ENCODE assay signal across 13 mouse cellular contexts in the genomic region with DNA sequence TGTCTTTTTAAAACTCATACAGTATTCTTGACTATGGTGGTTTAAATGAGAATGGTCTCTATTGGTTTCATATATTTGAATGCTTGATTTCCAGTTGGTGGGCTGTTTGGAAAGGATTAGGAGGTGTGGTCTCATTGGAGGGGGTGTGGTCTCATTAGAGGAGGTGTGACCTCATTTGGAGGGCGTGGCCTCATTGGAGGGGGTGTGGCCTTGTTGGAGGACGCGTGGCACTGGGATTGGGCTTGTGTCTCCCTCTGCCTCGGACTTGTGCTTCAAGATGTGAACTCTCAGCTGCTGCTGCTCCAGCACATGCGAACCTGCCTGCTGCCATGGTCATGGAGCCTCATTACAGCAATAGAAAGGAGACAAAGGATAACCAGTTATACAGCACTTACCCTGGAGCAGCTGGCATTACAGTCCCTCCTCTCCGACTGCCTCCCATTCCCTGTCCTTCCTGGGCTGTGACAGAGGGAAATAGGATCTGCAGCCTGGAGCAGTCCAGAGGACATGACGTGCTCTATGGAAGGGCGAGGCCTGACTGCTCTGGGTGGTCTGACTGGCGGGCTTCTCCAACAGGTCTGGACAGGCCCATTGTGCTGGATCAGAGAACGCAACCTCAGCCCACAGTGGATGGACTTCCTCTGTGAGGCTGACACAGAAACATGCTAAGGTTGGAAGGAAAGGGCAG. TPM values are rescaled to one million over a fixed set of nuclear protein-coding genes. Genes with fewer than 3 reads are reported as not detected.
A peak's percentile ranks its signal among the peaks of the same experiment; 100 is the strongest.
DNase-seq lines count a peak whose midpoint lies in the region; ATAC-seq and TF ChIP-seq lines count a peak whose summit lies in the region.
"Had no signal": no experiment of that assay in that cellular context is flagged by ENCODE, and none has a peak within 500 bp of the region (broad histone marks: within the 10 kb centered on the region; RNA-seq: fewer than 3 reads in every experiment).

No protein-coding gene starts in this region.

- H3K27ac ChIP-seq in heart, adult 2 months = no peak overlapping the region
- H3K27ac ChIP-seq in liver, postnatal 0 days (ENCODE audit: low read depth) = no peak overlapping the region
- H3K27ac ChIP-seq in liver, embryonic 12.5 days = no peak overlapping the region
- H3K27ac ChIP-seq in embryonic facial prominence, embryonic 12.5 days = no peak overlapping the region
- H3K27ac ChIP-seq: intestine, embryonic 15.5 days; liver, embryonic 14.5 days had no signal

- intact Hi-C loops in heart, adult 2 months (cut with DNase I) = no loop called here
- intact Hi-C loops in left cerebral cortex, postnatal 36 days (cut with DNase I) = no loop called here

- no peak for TF ChIP-seq EP300 in heart, adult 2 months (IDR thresholded peaks at IDR 0.05; ENCODE audit: insufficient read depth, low read depth, low read length)
- TF ChIP-seq EP300 in liver, postnatal 0 days (IDR thresholded peaks at IDR 0.05; ENCODE audit: low read depth) = no peak

- peak; percentile 87 for DNase-seq in heart, adult 11 months
- DNase-seq in heart, adult 2 months = no peak
- DNase-seq in liver, postnatal 0 days = peak; percentile 46
- DNase-seq in ES-CJ7 (ENCODE audit: low read depth, low spot score) = peak; percentile 88
- DNase-seq in left cerebral cortex, postnatal 36 days (ENCODE audit: low spot score in 2 of 2) = no peak
- no peak for DNase-seq in spleen, adult 18-20 months
- DNase-seq: cerebellum, adult 11-12 months; gastrocnemius, postnatal 36 days; layer of hippocampus, postnatal 36 days had no signal

- peaks cover 6% of the 10 kb centered on the region for H3K4me1 ChIP-seq in heart, adult 2 months (ENCODE audit: control insufficient read depth, insufficient read depth, low read length)
- H3K4me1 ChIP-seq in liver, postnatal 0 days (ENCODE audit: insufficient read depth) = 0 out of 2 replicates have a peak, but pooled peaks cover 2% of the 10 kb centered on the region
- peaks cover 9% of the 10 kb centered on the region for H3K4me1 ChIP-seq in liver, embryonic 12.5 days
- no peaks in the 10 kb centered on the region for H3K4me1 ChIP-seq in embryonic facial prominence, embryonic 12.5 days

- no peak overlapping the region for H3K4me3 ChIP-seq in heart, adult 2 months
- H3K4me3 ChIP-seq in liver, postnatal 0 days (ENCODE audit: low read depth, low read length) = no peak overlapping the region
- H3K4me3 ChIP-seq in liver, embryonic 12.5 days = no peak overlapping the region
- H3K4me3 ChIP-seq in embryonic facial prominence, embryonic 12.5 days = no peak overlapping the region
- H3K4me3 ChIP-seq: intestine, embryonic 15.5 days had no signal

- H3K9ac ChIP-seq in heart, adult 2 months (ENCODE audit: low read depth, low read length) = no peak overlapping the region
- H3K9ac ChIP-seq in liver, postnatal 0 days (replicated peaks) = no peak overlapping the region
- H3K9ac ChIP-seq in liver, embryonic 12.5 days = no peak overlapping the region
- H3K9ac ChIP-seq in embryonic facial prominence, embryonic 12.5 days = no peak overlapping the region
- H3K9ac ChIP-seq: intestine, embryonic 15.5 days; liver, embryonic 14.5 days had no signal

- peak; percentile 25; the same call in 1 of the 2 replicates for ATAC-seq in liver, postnatal 0 days
- ATAC-seq in liver, embryonic 12.5 days = no peak
- ATAC-seq in embryonic facial prominence, embryonic 12.5 days (ENCODE audit: insufficient number of reproducible peaks, insufficient read depth, low FRiP score, low TSS enrichment) = peak; percentile 29; the same call in 1 of the 2 replicates
- ATAC-seq: intestine, embryonic 15.5 days had no signal

- H3K4me2 ChIP-seq in liver, postnatal 0 days (ENCODE audit: low read depth, low read length) = no peak overlapping the region
- H3K4me2 ChIP-seq in liver, embryonic 12.5 days = no peak overlapping the region
- no peak overlapping the region for H3K4me2 ChIP-seq in embryonic facial prominence, embryonic 12.5 days (replicated peaks)
- H3K4me2 ChIP-seq: intestine, embryonic 15.5 days had no signal

- 80% methylated on average over 10 of the region's 10 CpGs for WGBS in heart, adult 2 months
- WGBS in liver, postnatal 0 days (ENCODE audit: insufficient replicate concordance) = 74% methylated on average over 10 of the region's 10 CpGs
- 66% methylated on average over 10 of the region's 10 CpGs for WGBS in liver, embryonic 12.5 days (ENCODE audit: insufficient replicate concordance)
- WGBS in embryonic facial prominence, embryonic 12.5 days = 59% methylated on average over 10 of the region's 10 CpGs

- H3K9me3 ChIP-seq in liver, postnatal 0 days (ENCODE audit: low read length) = no peaks in the 10 kb centered on the region
- no peaks in the 10 kb centered on the region for H3K9me3 ChIP-seq in liver, embryonic 12.5 days (replicated peaks)
- H3K9me3 ChIP-seq in embryonic facial prominence, embryonic 12.5 days = no peaks in the 10 kb centered on the region
- H3K9me3 ChIP-seq: intestine, embryonic 15.5 days had no signal

- H3K36me3 ChIP-seq in heart, adult 2 months (ENCODE audit: control insufficient read depth, insufficient read depth, low read length) = no peaks in the 10 kb centered on the region
- H3K36me3 ChIP-seq in liver, postnatal 0 days (replicated peaks; ENCODE audit: insufficient read depth, low read length) = no peaks in the 10 kb centered on the region
- no peaks in the 10 kb centered on the region for H3K36me3 ChIP-seq in liver, embryonic 12.5 days
- H3K36me3 ChIP-seq in embryonic facial prominence, embryonic 12.5 days = peaks cover 26% of the 10 kb centered on the region
- H3K36me3 ChIP-seq: intestine, embryonic 15.5 days had no signal

- H3K27me3 ChIP-seq in heart, adult 2 months (ENCODE audit: control insufficient read depth, insufficient read depth, low read length) = no peaks in the 10 kb centered on the region
- H3K27me3 ChIP-seq in liver, postnatal 0 days (ENCODE audit: insufficient read depth, low read length) = no peaks in the 10 kb centered on the region
- H3K27me3 ChIP-seq in liver, embryonic 12.5 days (replicated peaks) = peaks cover 7% of the 10 kb centered on the region; the same call in 1 of the 2 replicates
- H3K27me3 ChIP-seq in embryonic facial prominence, embryonic 12.5 days = no peaks in the 10 kb centered on the region
- H3K27me3 ChIP-seq: intestine, embryonic 15.5 days had no signal

- TF ChIP-seq CTCF in heart, adult 2 months (IDR thresholded peaks at IDR 0.05) = no peak
- TF ChIP-seq CTCF in liver, postnatal 0 days (IDR thresholded peaks at IDR 0.05; ENCODE audit: low read depth) = no peak

- no peak for TF ChIP-seq POLR2A in heart, adult 2 months (IDR thresholded peaks at IDR 0.05; ENCODE audit: insufficient read depth, low read depth, low read length)

- no peaks in the 10 kb centered on the region for H3K79me2 ChIP-seq in heart, adult 2 months (replicated peaks; ENCODE audit: control insufficient read depth, insufficient read depth, low read length)

RNA-seq across cellular contexts. Expression of a gene that starts 28.2 kb away (rescaled TPM):
- total RNA-seq in heart, adult 2 months (2021) = 1 to 10 TPM; 4.4 to 5.8 TPM
- 9.8 and 12.0 TPM in 2 replicates for polyA plus RNA-seq in heart, adult 2 months (2012; rRNA removed)
- 0.73 and 0.89 TPM in 2 replicates for polyA plus RNA-seq in liver, postnatal 0 days (2015; fragmentation: Nextera tagmentation; extraction: Ambion mirVana)
- polyA plus RNA-seq in liver, embryonic 12.5 days (2016; fragmentation: Nextera tagmentation; extraction: Ambion mirVana) = 1.5 and 1.7 TPM in 2 replicates
- 39.5 and 41.4 TPM in 2 replicates for polyA plus RNA-seq in embryonic facial prominence, embryonic 12.5 days (2016; fragmentation: Nextera tagmentation; extraction: Ambion mirVana)
- 10 to 100 TPM; 68.1 to 71.7 TPM for total RNA-seq in left cerebral cortex, postnatal 36 days (2021)

Comparison
In these comparisons a context has a peak if more than half of its experiments do, and no peak if none do; other contexts are left out.
1. DNase-seq: peak in heart, adult 11 months (single experiment), liver, postnatal 0 days (single experiment) and ES-CJ7 (single experiment); none in heart, adult 2 months (0 of 2), left cerebral cortex, postnatal 36 days (0 of 2) and spleen, adult 18-20 months (0 of 2).